Mouse (Mus musculus): Measurements from ENCODE around the gene Plac9a. TPM values are rescaled to one million over a fixed set of nuclear protein-coding genes. Genes with fewer than 3 reads are reported as not detected.

Gene Plac9a
- not detected for total RNA-seq (2023)

DNA sequence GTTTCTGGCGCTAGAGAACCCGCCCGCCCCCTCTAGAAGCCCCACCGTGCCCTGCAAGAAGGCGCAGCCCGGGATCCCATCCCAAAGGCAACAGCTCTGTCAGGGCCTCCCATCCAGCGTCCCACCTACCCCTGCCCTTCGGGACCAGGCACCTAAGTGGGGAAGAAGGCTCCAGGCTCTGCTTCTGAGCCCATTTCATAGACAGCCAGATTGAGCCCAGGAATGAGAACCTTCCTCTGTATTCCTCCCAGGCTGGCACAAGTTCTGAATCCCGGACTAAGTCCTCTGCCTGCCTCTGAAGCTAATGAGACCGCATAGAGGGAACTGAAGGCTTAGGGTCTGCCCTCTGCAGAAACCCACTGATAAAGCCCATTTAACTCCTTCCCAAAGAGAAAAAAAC is at the start of gene Plac9a:
Plac9a (minus strand) TSS at position 101 of the 400 bp plus-strand sequence.

DNA sequence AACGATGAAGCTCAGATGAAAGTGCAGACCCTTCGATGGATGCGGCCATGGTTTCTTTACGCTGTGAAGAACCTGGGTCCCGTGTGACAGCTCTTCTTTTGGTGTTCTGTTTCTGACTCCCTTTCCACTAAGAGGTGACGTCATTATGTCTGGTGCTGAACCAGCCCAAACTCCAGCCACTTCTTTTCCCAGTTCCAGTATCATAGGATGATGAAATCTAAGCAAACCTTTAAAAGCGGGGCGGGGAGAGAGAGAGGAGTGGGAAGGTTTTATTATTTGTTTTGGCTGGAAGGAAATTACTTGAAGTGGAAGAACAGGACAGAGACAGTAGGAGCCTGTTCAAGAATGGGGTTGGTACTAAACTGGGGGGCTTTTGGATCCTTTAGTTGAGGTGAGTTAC is 35.1 kb upstream of the Plac9a start, which contains the start of gene Cphx1:
Cphx1 (plus strand) TSS at position 301 of the 400 bp plus-strand sequence.

DNA sequence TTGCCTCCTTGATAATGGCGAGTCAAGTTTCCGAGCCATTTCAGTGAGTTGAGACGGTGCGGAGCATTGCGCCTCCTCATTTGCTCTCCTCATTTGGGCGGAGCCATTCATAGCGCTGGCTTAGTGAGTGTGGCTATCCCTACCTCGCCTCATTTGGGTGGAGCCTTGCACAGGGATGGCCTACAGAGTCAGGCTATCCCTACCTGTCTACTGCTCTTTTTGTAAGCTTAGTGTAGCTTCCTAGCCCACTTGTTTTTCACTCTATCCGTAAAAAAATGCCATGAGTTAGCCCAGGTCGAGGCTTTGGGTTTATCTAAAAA is 24.6 kb upstream of the Plac9a start, which contains the start of gene Tmem254a:
Tmem254a (minus strand) TSS at position 111 of the 320 bp plus-strand sequence.

DNA sequence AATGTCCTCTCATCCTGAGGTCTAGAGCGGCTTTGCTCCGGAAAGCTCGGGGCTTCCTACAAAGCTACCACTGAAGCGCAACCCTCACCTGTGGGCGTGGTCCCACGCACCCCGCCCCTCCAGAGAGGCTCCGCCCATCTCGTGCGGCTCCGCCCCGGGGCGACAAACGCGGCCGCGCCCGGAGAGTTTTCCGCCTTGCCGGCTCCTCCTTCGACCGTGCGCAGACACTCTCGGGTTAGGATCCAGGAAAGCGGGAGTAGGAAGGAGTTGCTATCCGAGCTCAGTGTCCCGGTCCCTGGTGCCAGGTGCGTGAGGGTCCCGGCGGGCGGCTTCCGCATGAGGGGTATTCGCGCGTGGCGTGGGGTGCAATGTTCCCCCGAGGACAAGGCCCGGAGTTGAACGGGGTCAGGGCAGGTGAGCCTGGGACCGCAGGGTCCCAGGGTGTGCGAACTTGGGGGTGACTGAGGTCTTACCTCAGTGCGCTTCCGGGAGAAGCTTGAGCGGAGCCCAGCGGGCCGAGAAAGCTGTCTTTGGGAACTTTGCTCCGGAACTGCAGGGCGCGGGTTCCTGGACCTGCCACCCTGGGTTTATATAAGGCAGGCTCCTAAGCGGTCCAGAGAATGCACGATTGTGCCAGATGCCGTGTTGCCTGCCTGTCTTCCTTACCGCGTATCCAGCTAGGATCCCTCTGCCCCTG is 60.8 kb downstream of the Plac9a start, which contains the start of gene Anxa11:
Anxa11 (plus strand) TSS at position 166 of the 697 bp plus-strand sequence.

Other genes starting within 250 kb of the Plac9a start
- 28.2 TPM for gene Ppif, start 208.9 kb downstream of the Plac9a start, total RNA-seq (2023)
- gene Zcchc24, start 134.1 kb downstream of the Plac9a start, total RNA-seq (2023), result 2.5 TPM
- 89.6 TPM for gene Anxa11, start 60.9 kb downstream of the Plac9a start, total RNA-seq (2023)
- 5.9 TPM for gene Tmem254a, start 24.6 kb upstream of the Plac9a start, total RNA-seq (2023)
- gene Cphx1, start 35.2 kb upstream of the Plac9a start, total RNA-seq (2023), result not detected
- gene Duxbl1, start 75.5 kb upstream of the Plac9a start, total RNA-seq (2023), result not detected
- gene Gm9780, start 139.6 kb upstream of the Plac9a start, total RNA-seq (2023), result not detected
- gene Tmem254c, start 164.3 kb upstream of the Plac9a start, total RNA-seq (2023), result 10.5 TPM
- not detected for gene Cphx2, start 178.4 kb upstream of the Plac9a start, total RNA-seq (2023)
- gene Cphx3, start 179.2 kb upstream of the Plac9a start, total RNA-seq (2023), result not detected
- gene Duxbl2, start 215.2 kb upstream of the Plac9a start, total RNA-seq (2023), result not detected